Mouse (Mus musculus): ENCODE measurements around the gene Sp7.

- TF ChIP-seq CTCF (IDR thresholded peaks at IDR 0.05; ENCODE audit: low read depth) (no peak), EP300 (optimal IDR thresholded peaks at IDR 0.05) (no peak)
Measured at GRCm38 (mm10) chr15:102336946-102337345, 30.0 kb downstream of the Sp7 start.
